Mouse (Mus musculus) intestine, embryonic 15.5 days (tissue): Measurements from ENCODE around the gene Sqstm1. TPM values are rescaled to one million over a fixed set of nuclear protein-coding genes. Genes with fewer than 3 reads are reported as not detected.
"Not testable (repeated sequence)": the region's sequence is repeated elsewhere in the genome, so short reads cannot be mapped to it uniquely, and the experiment has no call there.

Experiments used
- ATAC-seq: fragments of 200-750 bp; cut with Nextera tagmentation; 2 replicates; pipeline ENCODE4 v1.8.0; 2017; ENCODE audit warnings: moderate TSS enrichment, moderate library complexity
- H3K27ac ChIP-seq: fragments of 300-500 bp; sonication (generic); 2 replicates; pipeline ENCODE4 v1.5.1; 2015; ENCODE audit warnings: mild to moderate bottlenecking, inconsistent platforms
- H3K27me3 ChIP-seq: fragments of 300-500 bp; sonication (generic); replicated peaks from 2 replicates; pipeline ENCODE4 v1.6.1; 2015; ENCODE audit warnings: inconsistent platforms
- H3K36me3 ChIP-seq: fragments of 300-500 bp; sonication (generic); 2 replicates; pipeline ENCODE4 v1.6.1; 2015; ENCODE audit warnings: inconsistent platforms
- H3K4me1 ChIP-seq: fragments of 300-500 bp; sonication (generic); replicated peaks from 2 replicates; pipeline ENCODE4 v1.6.1; 2015; ENCODE audit warnings: inconsistent platforms
- H3K4me2 ChIP-seq: fragments of 300-500 bp; sonication (generic); replicated peaks from 2 replicates; pipeline ENCODE4 v1.6.1; 2015; ENCODE audit warnings: mild to moderate bottlenecking, inconsistent platforms
- H3K4me3 ChIP-seq: fragments of 300-500 bp; sonication (generic); replicated peaks from 2 replicates; pipeline ENCODE4 v1.5.1; 2015; ENCODE audit warnings: inconsistent platforms
- H3K9ac ChIP-seq: fragments of 300-500 bp; sonication (generic); 2 replicates; pipeline ENCODE4 v1.6.1; 2015; ENCODE audit warnings: inconsistent platforms
- H3K9me3 ChIP-seq: fragments of 300-500 bp; sonication (generic); 2 replicates; pipeline ENCODE4 v1.6.1; 2016; ENCODE audit warnings: inconsistent platforms
- WGBS: fragments of 180-500 bp; shearing (Covaris S2); methylation state at CpG from one replicate; pipeline ENCODE4 v1.1.7; 2015; 5-methylcytosine and 5-hydroxymethylcytosine counted together
- polyA plus RNA-seq: library from polyadenylated mRNA; unstranded; fragments of >200 nt; fragmentation: Nextera tagmentation; extraction: Ambion mirVana; gene quantifications from 2 replicates; pipeline ENCODE4 v1.2.1, GENCODE M21; 2015

Gene Sqstm1
- polyA plus RNA-seq, 1 experiment from 2014 or later: 189 TPM

DNA sequence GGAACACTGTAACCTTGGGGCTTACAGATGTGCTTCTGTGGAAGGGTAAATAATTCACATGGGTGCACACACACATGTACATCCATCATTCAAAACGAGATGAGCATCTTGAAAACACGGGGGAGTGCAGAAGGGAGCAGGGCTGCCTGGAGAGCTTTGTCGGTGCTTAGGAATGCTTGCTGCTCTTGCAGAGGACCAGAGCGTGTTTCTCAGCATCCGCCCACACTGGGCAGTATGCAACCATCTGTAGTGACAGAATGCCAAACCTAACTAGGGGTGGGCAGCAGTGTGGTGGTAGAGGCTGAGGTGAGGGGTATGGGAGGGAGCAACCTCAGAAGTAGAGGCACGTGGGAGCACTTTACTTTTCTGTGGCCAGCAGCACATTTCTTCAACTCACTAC, 33.5 kb downstream of the Sqstm1 start:
- no peak overlapping the region for H3K4me3 ChIP-seq
- H3K27ac ChIP-seq: no peak overlapping the region
- no peaks in the 10 kb centered on the region for H3K9me3 ChIP-seq
- WGBS: 64% methylated on average over 6 of the region's 6 CpGs
- H3K36me3 ChIP-seq: no peaks in the 10 kb centered on the region
- no peak overlapping the region for H3K4me2 ChIP-seq
- H3K27me3 ChIP-seq: no peaks in the 10 kb centered on the region
- H3K4me1 ChIP-seq: peaks cover 6% of the 10 kb centered on the region; the same call in 1 of the 2 replicates
- no peak for ATAC-seq
- no peak overlapping the region for H3K9ac ChIP-seq

DNA sequence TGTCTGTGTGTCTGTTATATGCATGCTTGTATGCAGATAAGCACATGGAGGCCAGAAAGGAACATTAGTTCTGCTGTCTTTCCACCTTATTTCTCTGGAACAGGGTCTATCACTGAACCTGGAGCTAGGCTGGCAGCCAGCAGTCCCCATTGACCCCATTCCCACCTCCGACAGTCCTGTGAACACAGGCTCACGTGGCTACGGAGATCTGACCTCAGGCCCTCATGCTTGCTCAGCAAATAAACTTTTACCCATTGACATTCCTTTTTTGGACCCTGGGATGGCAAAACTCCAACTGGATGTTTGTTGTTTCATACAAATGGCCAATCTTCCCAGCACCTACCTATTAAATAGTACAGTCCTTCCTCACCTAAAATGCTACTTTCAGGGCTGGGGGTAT, 34.3 kb downstream of the Sqstm1 start:
- no peak for ATAC-seq
- WGBS: 57% methylated on average over 3 of the region's 3 CpGs
- Histone ChIP-seq H3K9me3 (no peaks in the 10 kb centered on the region), H3K27me3 (no peaks in the 10 kb centered on the region), H3K4me1 (peaks cover 6% of the 10 kb centered on the region; the same call in 1 of the 2 replicates), H3K4me3 (no peak overlapping the region), H3K27ac (no peak overlapping the region), H3K36me3 (peaks cover 1% of the 10 kb centered on the region; the same call in 1 of the 2 replicates), H3K9ac (no peak overlapping the region), H3K4me2 (no peak overlapping the region)

DNA sequence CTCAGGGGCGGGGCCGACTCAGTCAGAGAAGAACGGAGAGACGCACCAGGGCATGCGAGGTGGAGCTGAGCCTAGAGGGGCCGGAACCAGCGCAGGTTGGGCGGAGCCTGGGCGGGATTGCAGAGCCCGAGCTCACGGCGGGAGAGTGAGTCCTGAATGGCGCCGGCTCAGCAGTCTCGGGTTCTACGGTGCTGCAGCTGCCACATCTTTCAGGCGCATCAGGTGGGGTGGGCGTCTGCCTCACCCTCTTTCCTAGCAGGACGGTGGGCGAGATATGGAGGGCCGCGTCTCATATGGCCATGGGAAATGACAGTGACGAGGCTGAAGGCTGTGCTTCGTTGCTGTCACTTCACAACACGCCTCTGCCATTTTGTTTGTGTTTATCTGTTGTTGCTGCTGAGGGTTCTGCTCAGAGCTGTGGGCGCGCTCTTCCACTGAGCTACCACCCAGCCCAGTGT, 35.9 kb downstream of the Sqstm1 start:
- peak overlapping the region; percentile 73 for H3K9ac ChIP-seq
- ATAC-seq: peak; percentile 99
- H3K27me3 ChIP-seq: no peaks in the 10 kb centered on the region
- H3K36me3 ChIP-seq: peaks cover 8% of the 10 kb centered on the region; the same call in 1 of the 2 replicates
- no peaks in the 10 kb centered on the region for H3K9me3 ChIP-seq
- H3K4me3 ChIP-seq: peak overlapping the region; percentile 70
- peaks cover 6% of the 10 kb centered on the region; the same call in 1 of the 2 replicates for H3K4me1 ChIP-seq
- under 1% methylated on average over 27 of the region's 27 CpGs for WGBS
- peak overlapping the region; percentile 73 for H3K4me2 ChIP-seq
- H3K27ac ChIP-seq: peak overlapping the region; percentile 48; the same call in 1 of the 2 replicates

DNA sequence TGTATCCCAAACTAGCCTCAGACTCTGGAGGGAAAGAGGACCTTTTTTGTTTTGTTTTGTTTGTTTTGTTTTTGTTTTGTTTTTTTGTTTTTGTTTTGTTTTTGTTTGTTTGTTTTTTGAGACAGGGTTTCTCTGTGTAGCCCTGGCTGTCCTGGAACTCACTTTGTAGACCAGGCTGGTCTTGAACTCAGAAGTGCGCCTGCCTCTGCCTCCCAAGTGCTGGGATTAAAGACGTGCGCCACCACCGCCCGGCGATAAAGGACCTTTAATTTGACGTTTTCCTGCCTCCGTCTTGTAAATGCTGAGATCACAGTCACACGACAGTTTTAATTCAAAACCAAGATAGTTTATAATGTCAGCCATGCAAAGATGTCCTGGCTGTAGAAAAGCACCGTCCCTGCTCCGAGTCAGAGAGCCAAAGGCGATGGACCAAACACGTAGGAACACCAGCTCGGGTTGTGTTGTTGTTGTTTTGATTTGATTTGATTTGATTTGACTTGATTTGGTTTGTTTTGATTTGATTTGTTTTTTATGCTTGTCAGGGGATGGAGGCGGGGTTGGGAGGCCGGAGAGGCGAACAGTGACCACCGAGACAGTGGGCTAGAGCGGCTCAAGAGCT, 36.4 kb downstream of the Sqstm1 start, which contains the start of gene Mrnip:
Gene Mrnip (plus strand): TSS at position 334 of the 619 bp plus-strand sequence.
- H3K4me1 ChIP-seq, H3K9me3 ChIP-seq, H3K27me3 ChIP-seq, H3K36me3 ChIP-seq: not testable (repeated sequence)
- peak within 1 kb of the TSS; percentile 48; the same call in 1 of the 2 replicates for H3K27ac ChIP-seq
- H3K4me2 ChIP-seq: peak within 1 kb of the TSS; percentile 73
- peak within 1 kb of the TSS; percentile 70 for H3K4me3 ChIP-seq
- ATAC-seq: peak; percentile 61
- 4% methylated on average over 19 of the region's 19 CpGs for WGBS
- H3K9ac ChIP-seq: peak within 1 kb of the TSS; percentile 73

DNA sequence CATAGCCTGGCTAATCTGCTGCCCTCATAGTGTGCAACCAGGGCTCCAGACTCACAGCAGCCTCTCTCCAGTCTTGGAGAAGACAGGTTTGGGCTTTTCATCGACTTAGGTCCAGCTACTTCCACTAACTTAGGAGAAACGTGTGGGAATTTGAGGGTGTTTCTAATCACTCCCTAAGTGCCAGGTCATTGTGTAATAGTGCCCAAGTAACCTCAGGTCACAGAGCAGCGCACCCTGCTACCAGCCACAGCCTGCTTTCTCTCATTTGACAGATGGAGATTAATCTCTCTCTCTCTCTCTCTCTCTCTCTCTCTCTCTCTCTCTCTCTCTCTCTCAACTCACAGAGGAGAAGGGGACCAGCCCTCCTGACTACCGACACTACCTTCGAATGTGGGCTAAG, 42.3 kb downstream of the Sqstm1 start:
- Histone ChIP-seq H3K27me3 (no peaks in the 10 kb centered on the region), H3K27ac (no peak overlapping the region), H3K4me2 (no peak overlapping the region), H3K9me3 (no peaks in the 10 kb centered on the region), H3K4me3 (no peak overlapping the region), H3K4me1 (no peaks in the 10 kb centered on the region), H3K9ac (no peak overlapping the region), H3K36me3 (peaks cover 29% of the 10 kb centered on the region)
- ATAC-seq: no peak
- 90% methylated on average over 5 of the region's 5 CpGs for WGBS

DNA sequence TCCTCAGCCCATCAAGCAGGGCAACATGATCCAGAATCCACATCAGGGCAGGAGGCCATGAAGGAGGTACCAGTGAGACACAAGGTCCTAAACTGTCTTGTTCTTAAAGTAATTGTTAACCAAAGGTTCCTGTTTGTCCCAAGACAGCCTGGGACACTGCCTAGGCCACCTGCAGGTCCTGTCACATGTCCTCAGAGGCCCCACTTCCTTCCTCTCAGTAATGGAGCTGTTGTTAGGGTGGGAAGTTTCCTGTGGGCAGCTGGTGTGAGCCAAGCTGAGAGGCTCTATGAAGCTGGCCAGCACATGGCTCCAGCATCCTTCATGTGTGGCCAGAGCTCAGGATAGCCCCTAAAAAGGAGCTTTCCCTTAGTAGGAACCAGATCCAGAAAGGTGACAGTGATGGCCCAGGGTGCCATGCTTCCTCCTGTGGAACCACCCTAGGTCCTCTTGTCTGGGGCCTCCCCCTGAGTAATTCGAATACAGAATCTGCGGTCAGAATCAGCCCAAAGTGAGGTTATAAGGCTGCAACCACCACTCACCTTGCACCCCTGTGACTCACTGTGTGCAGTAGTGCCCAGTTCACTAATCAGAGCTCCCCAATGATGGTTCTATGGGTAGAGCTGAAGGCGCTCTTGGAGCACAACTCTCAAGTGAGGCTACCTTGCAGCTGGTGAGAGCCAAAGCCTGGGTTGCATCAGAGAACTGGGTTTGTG, 48.1 kb downstream of the Sqstm1 start:
- Histone ChIP-seq H3K4me2 (no peak overlapping the region), H3K4me1 (no peaks in the 10 kb centered on the region), H3K36me3 (peaks cover 32% of the 10 kb centered on the region; the same call in 1 of the 2 replicates), H3K27me3 (no peaks in the 10 kb centered on the region), H3K4me3 (no peak overlapping the region), H3K9me3 (no peaks in the 10 kb centered on the region), H3K9ac (no peak overlapping the region), H3K27ac (no peak overlapping the region)
- 87% methylated on average over 3 of the region's 3 CpGs for WGBS
- ATAC-seq: no peak

DNA sequence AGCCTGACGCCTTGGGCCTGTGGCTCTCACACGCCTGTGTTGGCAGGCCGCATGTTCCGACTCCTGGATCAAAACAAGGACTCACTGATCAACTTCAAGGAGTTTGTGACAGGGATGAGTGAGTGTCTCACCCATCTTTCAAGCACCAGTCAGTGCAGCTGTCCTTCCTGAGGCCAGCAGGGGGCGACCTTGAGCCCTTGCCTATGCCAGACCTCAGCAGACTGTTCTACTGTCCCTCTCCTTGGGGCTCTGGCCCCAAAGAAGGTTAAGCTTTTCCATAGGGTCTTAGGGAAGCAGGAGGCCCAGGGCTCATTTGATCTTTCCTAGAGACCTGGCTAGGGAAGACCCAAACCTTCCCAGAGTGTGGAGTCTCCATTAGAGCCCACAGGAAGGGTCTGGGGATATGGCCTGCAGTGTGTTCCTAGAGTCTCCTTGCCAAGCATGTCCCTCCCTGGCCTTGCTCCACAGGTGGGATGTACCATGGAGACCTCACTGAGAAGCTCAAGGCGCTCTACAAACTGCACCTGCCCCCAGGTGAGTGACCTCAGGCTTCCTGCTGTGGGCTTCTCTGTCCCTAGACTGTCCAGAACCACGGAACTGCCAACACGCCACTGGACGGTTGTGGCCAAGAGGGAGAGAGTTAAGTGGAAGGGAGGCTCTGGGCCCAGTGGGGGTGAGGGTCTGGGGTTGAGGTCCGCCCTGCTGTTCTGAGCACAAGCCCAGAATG, 48.9 kb downstream of the Sqstm1 start:
- no peak overlapping the region for H3K4me2 ChIP-seq

DNA sequence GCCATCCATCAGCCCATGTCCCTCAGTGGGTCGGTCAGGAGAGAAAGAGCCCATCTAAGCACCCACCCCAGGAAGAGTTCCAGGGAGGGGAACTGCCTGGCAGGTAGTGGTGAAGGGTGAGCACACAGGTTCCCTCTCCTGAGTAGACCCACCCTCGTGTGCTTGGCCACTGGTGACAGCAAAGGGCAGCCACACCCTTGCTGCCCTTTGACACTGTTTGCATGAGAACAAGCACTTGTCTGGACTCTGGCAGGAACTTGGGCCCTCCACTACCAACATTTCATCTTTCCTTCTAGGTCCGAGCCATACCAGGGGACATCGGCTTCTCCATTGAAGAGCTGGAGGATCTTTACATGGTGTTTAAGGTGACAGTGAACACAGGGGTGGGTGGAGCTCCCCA, 51.3 kb downstream of the Sqstm1 start:
- Histone ChIP-seq H3K27me3 (no peaks in the 10 kb centered on the region), H3K4me3 (no peak overlapping the region), H3K4me1 (no peaks in the 10 kb centered on the region), H3K36me3 (peaks cover 47% of the 10 kb centered on the region), H3K4me2 (no peak overlapping the region), H3K9me3 (no peaks in the 10 kb centered on the region), H3K9ac (no peak overlapping the region), H3K27ac (no peak overlapping the region)
- 71% methylated on average over 4 of the region's 4 CpGs for WGBS
- ATAC-seq: no peak

More for the DNA sequence above, 48.9 kb downstream of the Sqstm1 start:
- WGBS: 65% methylated on average over 10 of the region's 10 CpGs
- no peak overlapping the region for H3K4me3 ChIP-seq
- H3K27ac ChIP-seq: no peak overlapping the region
- H3K36me3 ChIP-seq: peaks cover 39% of the 10 kb centered on the region
- H3K4me1 ChIP-seq: no peaks in the 10 kb centered on the region
- no peaks in the 10 kb centered on the region for H3K27me3 ChIP-seq
- H3K9me3 ChIP-seq: no peaks in the 10 kb centered on the region
- ATAC-seq: peak; percentile 66
- no peak overlapping the region for H3K9ac ChIP-seq

DNA sequence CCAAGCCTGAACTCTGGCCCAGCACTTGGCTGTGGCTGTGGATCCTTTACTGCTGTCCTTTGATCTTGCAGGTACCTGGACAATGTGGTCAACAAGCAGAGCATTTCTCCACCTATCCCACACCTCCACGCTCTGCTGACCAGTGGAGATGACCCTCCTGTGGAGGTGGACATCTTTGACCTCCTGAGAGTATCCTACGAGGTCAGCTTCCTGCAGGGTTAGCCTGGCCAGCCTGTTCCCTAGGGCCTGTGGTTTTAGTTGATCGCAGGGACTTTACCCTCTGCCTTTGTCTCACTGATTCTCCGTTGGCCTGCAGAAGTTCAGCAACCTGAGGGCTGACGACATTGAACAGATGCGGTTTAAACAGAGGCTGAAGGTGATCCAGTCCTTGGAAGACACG, 52.3 kb downstream of the Sqstm1 start:
- no peak overlapping the region for H3K4me2 ChIP-seq
- no peaks in the 10 kb centered on the region for H3K27me3 ChIP-seq
- H3K36me3 ChIP-seq: peaks cover 40% of the 10 kb centered on the region
- H3K4me1 ChIP-seq: no peaks in the 10 kb centered on the region
- no peak overlapping the region for H3K9ac ChIP-seq
- H3K27ac ChIP-seq: no peak overlapping the region
- no peak for ATAC-seq
- H3K4me3 ChIP-seq: no peak overlapping the region
- no peaks in the 10 kb centered on the region for H3K9me3 ChIP-seq
- 90% methylated on average over 7 of the region's 7 CpGs for WGBS

DNA sequence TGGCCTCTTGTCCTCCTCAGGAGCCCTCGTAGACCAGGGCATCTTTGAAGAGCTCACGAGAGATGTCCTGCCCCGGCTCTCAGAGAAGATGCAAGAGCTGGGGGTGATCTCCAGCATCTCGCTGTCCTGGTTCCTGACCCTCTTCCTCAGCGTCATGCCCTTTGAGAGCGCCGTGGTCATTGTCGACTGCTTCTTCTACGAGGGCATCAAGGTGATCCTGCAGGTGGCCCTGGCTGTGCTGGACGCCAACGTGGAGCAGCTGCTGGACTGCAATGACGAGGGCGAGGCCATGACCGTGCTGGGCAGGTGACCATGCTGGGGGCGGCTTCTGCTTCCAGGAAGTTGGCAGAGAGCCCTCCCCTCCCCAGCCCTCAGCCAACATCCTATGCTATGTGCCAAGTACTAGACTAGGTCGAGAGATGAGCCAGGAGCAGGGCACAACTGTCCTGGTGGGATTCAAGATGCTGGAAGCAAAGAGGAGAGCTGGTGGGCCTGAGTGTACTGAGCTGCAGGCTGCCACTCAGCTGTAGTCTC, 53.8 kb downstream of the Sqstm1 start:
- Histone ChIP-seq H3K36me3 (peaks cover 47% of the 10 kb centered on the region), H3K27me3 (no peaks in the 10 kb centered on the region), H3K9ac (no peak overlapping the region), H3K4me1 (no peaks in the 10 kb centered on the region), H3K4me2 (no peak overlapping the region), H3K9me3 (no peaks in the 10 kb centered on the region), H3K27ac (no peak overlapping the region), H3K4me3 (no peak overlapping the region)
- no peak for ATAC-seq
- WGBS: 90% methylated on average over 16 of the region's 16 CpGs

DNA sequence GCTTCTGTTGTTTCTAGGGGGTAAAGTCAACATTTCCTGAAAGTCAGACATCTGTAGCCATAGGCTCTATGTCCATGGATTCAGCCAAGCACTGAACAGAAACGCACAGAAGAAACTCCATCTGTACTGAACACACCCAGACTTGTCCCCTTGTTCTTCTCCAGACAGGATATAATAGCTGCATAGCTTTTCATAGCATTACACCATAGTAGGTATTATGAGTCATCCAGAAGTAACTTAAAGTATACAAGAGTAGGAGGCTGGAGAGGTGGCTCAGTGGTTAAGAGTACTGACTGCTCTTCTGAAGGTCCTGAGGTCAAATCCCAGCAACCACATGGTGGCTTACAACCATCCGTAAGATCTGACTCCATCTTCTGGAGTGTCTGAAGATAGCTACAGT, 54.8 kb downstream of the Sqstm1 start:
- no peaks in the 10 kb centered on the region for H3K9me3 ChIP-seq
- ATAC-seq: no peak
- H3K4me3 ChIP-seq: no peak overlapping the region
- no peak overlapping the region for H3K9ac ChIP-seq
- WGBS: 89% methylated on average over 2 of the region's 2 CpGs
- H3K36me3 ChIP-seq: peaks cover 56% of the 10 kb centered on the region
- no peak overlapping the region for H3K27ac ChIP-seq
- H3K4me2 ChIP-seq: no peak overlapping the region
- no peaks in the 10 kb centered on the region for H3K27me3 ChIP-seq
- no peaks in the 10 kb centered on the region for H3K4me1 ChIP-seq
